Mouse (Mus musculus) mouse embryonic stem cell (cell line): ENCODE results near the gene Asic4.

Experiments
- in situ Hi-C, 2 experiments: fragments of 300-500 bp; cut with MboI; formaldehyde crosslinking; loops; 1 replicate in 1 of 2; 3 replicates in 1 of 2; pipeline ENCODE4 v1.14.3; 2019 to 2020; ENCODE audit warnings: low sequenced_read_pairs in 2 of 2, low pct_unique_long_range_greater_than_20kb in 1 of 2, mixed read lengths in 1 of 2; ENCODE audit not compliant: unreplicated experiment in 1 of 2

Gene Asic4

DNA sequence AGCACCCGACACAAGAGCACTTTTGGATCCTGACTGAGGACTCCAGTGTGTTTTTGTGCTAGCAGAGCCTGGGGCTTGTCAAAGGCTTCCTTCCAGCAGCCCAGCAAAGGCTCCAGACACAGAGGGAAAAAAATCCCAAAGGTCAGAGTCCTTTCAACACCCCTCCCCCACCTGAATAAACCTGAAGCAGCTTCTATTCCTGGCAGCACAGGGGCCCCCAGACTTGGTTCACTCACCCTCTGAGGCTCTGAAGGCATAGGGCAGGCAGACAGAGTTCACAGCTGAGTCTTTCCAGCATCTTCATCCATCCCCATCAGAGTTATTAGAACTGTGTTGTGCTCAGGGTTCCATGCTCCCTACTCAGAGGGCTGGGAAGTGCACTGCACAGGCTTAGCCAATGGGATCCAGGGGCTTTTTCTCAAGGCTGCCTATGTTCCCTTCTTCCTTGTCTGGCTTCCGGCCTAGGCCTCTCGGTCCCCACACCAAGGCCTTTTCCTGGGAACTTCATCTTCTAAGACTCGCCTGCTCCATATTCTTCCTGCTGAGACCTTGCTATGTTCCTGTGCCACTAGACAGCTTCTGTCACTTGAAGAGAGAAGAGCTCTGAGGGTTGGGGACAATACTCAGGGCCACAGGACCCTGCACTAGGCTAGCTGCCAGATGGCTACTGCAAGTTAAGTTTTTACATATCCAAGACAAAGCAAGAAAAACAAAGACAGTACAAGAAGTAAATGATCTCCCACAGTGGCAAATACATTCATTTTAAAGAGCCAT, 61.4 kb downstream of the Asic4 start:
- in situ Hi-C loops, result no loop called here

DNA sequence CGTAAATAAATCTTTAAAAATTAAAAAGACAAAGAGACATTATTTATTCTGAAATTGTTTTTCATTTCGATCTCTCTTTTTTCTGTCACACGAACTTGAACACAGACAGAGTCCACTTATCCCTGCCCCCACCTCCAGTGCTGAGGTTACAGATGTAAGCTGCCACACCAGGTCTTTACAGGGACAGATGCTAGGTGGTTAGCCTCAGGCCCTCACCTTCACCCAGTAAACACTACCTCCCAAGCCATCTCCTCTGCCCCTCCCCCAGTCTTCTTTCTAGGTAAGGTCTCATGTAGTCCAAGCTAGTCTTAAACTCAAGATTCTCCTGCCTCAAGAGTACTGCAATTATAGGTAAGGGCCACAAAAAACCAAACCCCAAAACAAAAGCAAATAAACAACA, 62.3 kb downstream of the Asic4 start:
- in situ Hi-C loops, result no loop called here

DNA sequence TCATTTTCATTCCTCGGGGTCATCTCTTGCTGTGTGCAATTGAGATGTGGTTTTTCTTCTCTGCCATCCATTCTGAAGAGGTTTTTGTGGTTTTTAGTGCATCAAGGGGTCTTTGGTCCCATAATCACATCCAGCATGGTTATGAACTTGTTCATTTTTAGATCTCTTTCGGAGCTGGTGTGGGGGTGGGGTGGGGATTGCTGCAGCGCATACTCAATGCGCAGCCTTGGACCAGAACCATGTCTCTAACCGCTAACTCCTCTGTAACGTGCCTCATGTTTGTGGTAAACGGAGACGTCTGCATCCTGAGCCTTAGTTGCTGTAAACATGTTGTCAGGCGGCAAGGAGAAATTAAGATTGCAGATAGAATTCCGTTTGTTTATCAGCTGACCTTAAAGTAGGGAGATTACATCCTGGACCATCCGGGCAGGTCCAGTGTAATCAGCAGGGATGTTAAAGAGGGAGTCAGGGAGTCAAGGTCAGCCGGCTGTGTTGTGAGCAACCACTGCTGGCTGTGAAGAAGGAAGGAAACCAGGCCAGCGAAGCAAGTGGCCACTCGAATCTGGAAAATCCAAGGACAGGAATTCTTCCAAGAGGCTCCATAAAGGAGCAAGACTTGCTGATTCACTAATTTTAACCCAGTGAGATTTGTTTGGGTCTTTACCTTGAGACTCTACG, 66.6 kb downstream of the Asic4 start:
- in situ Hi-C loops, result no loop called here

DNA sequence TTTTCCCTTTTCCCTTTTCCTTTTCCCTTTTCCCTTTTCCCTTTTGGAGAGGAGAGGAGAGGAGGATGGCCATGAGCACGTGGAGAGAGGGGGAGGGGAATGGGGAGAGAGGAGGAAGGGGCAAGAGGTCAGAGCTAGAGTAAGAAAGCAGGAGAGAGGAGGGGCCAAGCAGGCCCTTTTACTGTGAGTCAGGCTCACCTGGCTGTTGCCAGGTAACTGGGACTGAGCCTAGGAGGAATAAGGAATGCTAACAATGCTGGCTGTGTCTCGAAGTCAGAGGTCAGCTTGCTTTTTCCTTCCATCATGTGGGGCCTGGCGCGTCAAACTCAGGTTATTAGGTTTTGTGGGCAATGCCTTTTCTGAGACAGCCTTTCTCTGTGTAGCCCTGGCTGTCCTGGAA, 67.7 kb downstream of the Asic4 start:
- in situ Hi-C loops, result no loop called here

DNA sequence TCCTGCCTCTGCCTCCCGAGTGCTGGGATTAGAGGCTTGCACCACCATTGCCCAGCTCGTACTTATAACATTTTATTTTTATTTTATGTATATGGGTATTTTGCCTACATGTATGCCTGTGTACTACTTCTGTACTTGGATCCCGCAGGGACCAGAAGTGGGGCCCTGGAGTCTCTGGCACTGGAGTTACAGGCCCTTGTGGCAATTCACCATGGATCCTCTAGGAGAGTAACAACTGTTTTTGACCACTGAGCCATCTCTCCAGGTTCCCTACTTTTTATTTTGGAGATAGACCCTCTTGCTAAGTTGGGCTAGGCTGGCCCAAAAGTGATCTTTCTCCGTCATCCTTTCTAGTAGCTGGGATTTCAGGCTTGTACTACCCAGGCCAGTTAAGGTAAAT, 68.2 kb downstream of the Asic4 start:
- in situ Hi-C loops, result no loop called here

DNA sequence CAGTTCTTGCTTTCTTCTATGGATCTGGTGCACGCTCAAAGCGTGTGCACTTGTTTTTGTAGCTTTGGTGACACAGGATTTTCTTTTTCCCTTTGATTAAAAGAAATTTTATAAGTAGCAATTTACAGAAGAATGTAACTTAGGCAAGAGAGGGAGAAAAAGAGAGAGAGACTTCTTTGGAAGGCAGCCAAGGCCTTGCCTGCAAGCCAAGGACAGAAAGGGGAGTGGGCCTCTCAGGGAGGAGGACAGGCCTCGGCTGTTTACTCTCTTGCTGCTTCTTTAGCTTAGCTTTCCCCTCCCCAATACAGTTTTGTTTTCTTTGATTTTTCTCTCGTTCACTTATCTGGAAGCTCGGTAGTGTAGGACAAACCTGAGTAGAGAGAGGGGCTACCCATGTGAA, 69.3 kb downstream of the Asic4 start:
- in situ Hi-C loops, result no loop called here

DNA sequence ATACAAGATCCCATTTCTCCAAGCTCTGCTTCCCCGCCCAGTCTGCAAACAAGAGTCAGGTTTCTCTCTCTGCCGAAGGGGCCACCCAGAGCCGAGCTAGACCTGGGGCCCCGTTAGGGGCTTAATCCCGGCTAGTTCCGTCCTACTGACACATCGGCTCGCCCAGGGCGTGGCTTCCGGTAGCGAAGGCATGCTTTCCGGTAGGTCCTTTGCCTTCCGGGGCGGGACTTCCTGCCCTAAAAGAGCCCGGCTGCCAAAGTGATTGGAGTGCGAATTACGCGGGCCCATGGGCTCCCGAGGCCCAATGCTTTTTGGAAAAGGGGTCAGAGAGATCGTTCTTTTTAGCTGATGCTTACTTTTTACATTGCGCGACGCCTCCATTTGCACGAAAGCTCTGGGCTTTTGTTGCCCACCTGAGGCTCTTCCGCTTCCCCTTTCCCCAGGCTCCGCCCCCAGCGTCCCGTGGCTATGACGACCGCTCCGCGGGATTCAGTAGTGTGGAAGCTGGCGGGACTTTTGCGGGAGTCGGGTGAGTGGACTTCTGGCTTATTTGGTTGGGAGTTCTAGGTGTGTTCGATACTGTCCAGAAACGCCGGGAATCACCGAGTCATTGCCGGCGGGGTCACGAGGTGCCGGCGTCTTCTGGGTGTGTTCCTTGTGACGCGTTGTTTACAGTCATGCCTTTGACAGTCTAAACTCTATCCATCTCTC, 71.2 kb downstream of the Asic4 start, which contains the start of gene Stk11ip:
TSS of gene Stk11ip (plus strand) at position 209 of the 711 bp plus-strand sequence.
- in situ Hi-C loops, result no loop called here
